Comparison of ENCODE assay signal across 9 mouse cellular contexts in genomic region chr3:55347371-55348025, GRCm38 (mm10).
DNase-seq lines count a peak whose midpoint lies in the region; ATAC-seq and TF ChIP-seq lines count a peak whose summit lies in the region.
"Had no signal": no experiment of that assay in that cellular context is flagged by ENCODE, and none has a peak within 500 bp of the region (broad histone marks: within the 10 kb centered on the region; RNA-seq: fewer than 3 reads in every experiment).

No protein-coding gene starts in this region.

- peak; percentile 63; the same call in 1 of the 2 replicates for ATAC-seq in kidney, embryonic 14.5 days (ENCODE audit: low FRiP score, low TSS enrichment)
- ATAC-seq in embryonic facial prominence, embryonic 11.5 days (replicated peaks; ENCODE audit: insufficient number of reproducible peaks, low FRiP score, low TSS enrichment, low read depth), result no peak
- ATAC-seq in neural tube, embryonic 14.5 days (ENCODE audit: low read depth), result peak; percentile 50
- no peak for ATAC-seq in CD4-positive, CD25-positive, alpha-beta regulatory T cell, adult 4 months

- H3K36me3 ChIP-seq in kidney, embryonic 14.5 days (ENCODE audit: control insufficient read depth, insufficient read depth, low read length), result no peaks in the 10 kb centered on the region
- H3K36me3 ChIP-seq in embryonic facial prominence, embryonic 11.5 days (replicated peaks; ENCODE audit: control insufficient read depth, insufficient read depth, low read depth, low read length), result no peaks in the 10 kb centered on the region
- no peaks in the 10 kb centered on the region for H3K36me3 ChIP-seq in neural tube, embryonic 14.5 days (ENCODE audit: control insufficient read depth, insufficient read depth, low read length)
- H3K36me3 ChIP-seq: embryonic facial prominence, embryonic 15.5 days had no signal

- H3K4me1 ChIP-seq in kidney, embryonic 14.5 days (ENCODE audit: control insufficient read depth, insufficient read depth, low read length), result peaks cover 9% of the 10 kb centered on the region; the same call in 1 of the 2 replicates
- no peaks in the 10 kb centered on the region; the same call in 1 of the 2 replicates for H3K4me1 ChIP-seq in embryonic facial prominence, embryonic 11.5 days (ENCODE audit: control insufficient read depth, insufficient read depth, low read length)
- H3K4me1 ChIP-seq in neural tube, embryonic 14.5 days (ENCODE audit: control insufficient read depth, insufficient read depth, low read length), result peaks cover 41% of the 10 kb centered on the region

- peak overlapping the region; percentile 2; the same call in 1 of the 2 replicates for H3K4me3 ChIP-seq in kidney, embryonic 14.5 days (ENCODE audit: low read length)
- no peak overlapping the region for H3K4me3 ChIP-seq in embryonic facial prominence, embryonic 11.5 days (ENCODE audit: low read depth, low read length)
- peak overlapping the region; percentile 25 for H3K4me3 ChIP-seq in layer of hippocampus, adult 2 months
- H3K4me3 ChIP-seq in neural tube, embryonic 14.5 days (ENCODE audit: low read depth, low read length), result no peak overlapping the region
- H3K4me3 ChIP-seq: embryonic facial prominence, embryonic 15.5 days had no signal

- no peak overlapping the region; the same call in 1 of the 2 replicates for H3K4me2 ChIP-seq in kidney, embryonic 14.5 days (replicated peaks; ENCODE audit: low read depth, low read length)
- H3K4me2 ChIP-seq in embryonic facial prominence, embryonic 11.5 days (ENCODE audit: low read depth, low read length), result no peak overlapping the region
- H3K4me2 ChIP-seq in neural tube, embryonic 14.5 days (ENCODE audit: low read depth, low read length), result peak overlapping the region; percentile 21
- H3K4me2 ChIP-seq: embryonic facial prominence, embryonic 15.5 days had no signal

- H3K27me3 ChIP-seq in kidney, embryonic 14.5 days (ENCODE audit: control insufficient read depth, insufficient read depth, low read length), result no peaks in the 10 kb centered on the region
- no peaks in the 10 kb centered on the region for H3K27me3 ChIP-seq in embryonic facial prominence, embryonic 11.5 days (ENCODE audit: control insufficient read depth, insufficient read depth, low read length)
- no peaks in the 10 kb centered on the region for H3K27me3 ChIP-seq in neural tube, embryonic 14.5 days (ENCODE audit: control insufficient read depth, insufficient read depth, low read length)
- H3K27me3 ChIP-seq: embryonic facial prominence, embryonic 15.5 days had no signal

- WGBS in kidney, embryonic 14.5 days, result 30% methylated on average over 16 of the region's 16 CpGs
- 27% methylated on average over 16 of the region's 16 CpGs for WGBS in embryonic facial prominence, embryonic 11.5 days
- WGBS in neural tube, embryonic 14.5 days, result 8% methylated on average over 16 of the region's 16 CpGs

- no peak for DNase-seq in kidney, adult 8-10 months
- peak; percentile 58 for DNase-seq in embryonic facial prominence, embryonic 11.5 days (ENCODE audit: low spot score)
- DNase-seq in layer of hippocampus, adult 2 months (ENCODE audit: low spot score in 2 of 2), result peak; percentile 67 to 86
- no peak for DNase-seq in liver
- DNase-seq in ovary, postnatal 10 days (ENCODE audit: low spot score), result no peak

- peak overlapping the region; percentile 42; the same call in 1 of the 2 replicates for H3K27ac ChIP-seq in kidney, embryonic 14.5 days (ENCODE audit: low read depth, low read length)
- H3K27ac ChIP-seq in embryonic facial prominence, embryonic 11.5 days (replicated peaks; ENCODE audit: low read depth, low read length), result no peak overlapping the region
- H3K27ac ChIP-seq in layer of hippocampus, adult 2 months, result peak overlapping the region; percentile 93
- H3K27ac ChIP-seq in neural tube, embryonic 14.5 days (ENCODE audit: low read depth, low read length), result peak overlapping the region; percentile 77
- H3K27ac ChIP-seq: embryonic facial prominence, embryonic 15.5 days had no signal

- no peak overlapping the region for H3K9ac ChIP-seq in kidney, embryonic 14.5 days (ENCODE audit: low read depth, low read length)
- H3K9ac ChIP-seq in embryonic facial prominence, embryonic 11.5 days (replicated peaks; ENCODE audit: low read length), result no peak overlapping the region
- no peak overlapping the region for H3K9ac ChIP-seq in neural tube, embryonic 14.5 days (replicated peaks; ENCODE audit: low read depth, low read length)
- H3K9ac ChIP-seq: embryonic facial prominence, embryonic 15.5 days had no signal

- no peak for TF ChIP-seq CTCF in layer of hippocampus, adult 2 months (conservative IDR thresholded peaks at IDR 0.05)

- no peaks in the 10 kb centered on the region for H3K9me3 ChIP-seq in kidney, embryonic 14.5 days (ENCODE audit: control insufficient read depth, low read length)
- H3K9me3 ChIP-seq in embryonic facial prominence, embryonic 11.5 days (replicated peaks; ENCODE audit: control insufficient read depth, low read length), result no peaks in the 10 kb centered on the region
- H3K9me3 ChIP-seq in neural tube, embryonic 14.5 days (ENCODE audit: control insufficient read depth, low read length), result no peaks in the 10 kb centered on the region
- H3K9me3 ChIP-seq: embryonic facial prominence, embryonic 15.5 days had no signal

Comparison
In these comparisons a context has a peak if more than half of its experiments do, and no peak if none do; other contexts are left out.
1. ATAC-seq: peak in kidney, embryonic 14.5 days (single experiment) and neural tube, embryonic 14.5 days (single experiment); none in embryonic facial prominence, embryonic 11.5 days (single experiment) and CD4-positive, CD25-positive, alpha-beta regulatory T cell, adult 4 months (single experiment).
2. H3K4me3 ChIP-seq: peak in kidney, embryonic 14.5 days (single experiment) and layer of hippocampus, adult 2 months (single experiment); none in embryonic facial prominence, embryonic 11.5 days (single experiment) and neural tube, embryonic 14.5 days (single experiment).
3. DNase-seq: peak in embryonic facial prominence, embryonic 11.5 days (single experiment) and layer of hippocampus, adult 2 months (2 of 2); none in kidney, adult 8-10 months (0 of 2), liver (single experiment) and ovary, postnatal 10 days (single experiment).